Mouse (Mus musculus): ENCODE results near the gene Cdk5r2. TPM values are rescaled to one million over a fixed set of nuclear protein-coding genes. Genes with fewer than 3 reads are reported as not detected.
"Not testable (repeated sequence)": the region's sequence is repeated elsewhere in the genome, so short reads cannot be mapped to it uniquely, and the experiment has no call there.

Gene Cdk5r2
- polyA plus RNA-seq, 1 experiment from 2014 or later = 0.33 TPM

DNA sequence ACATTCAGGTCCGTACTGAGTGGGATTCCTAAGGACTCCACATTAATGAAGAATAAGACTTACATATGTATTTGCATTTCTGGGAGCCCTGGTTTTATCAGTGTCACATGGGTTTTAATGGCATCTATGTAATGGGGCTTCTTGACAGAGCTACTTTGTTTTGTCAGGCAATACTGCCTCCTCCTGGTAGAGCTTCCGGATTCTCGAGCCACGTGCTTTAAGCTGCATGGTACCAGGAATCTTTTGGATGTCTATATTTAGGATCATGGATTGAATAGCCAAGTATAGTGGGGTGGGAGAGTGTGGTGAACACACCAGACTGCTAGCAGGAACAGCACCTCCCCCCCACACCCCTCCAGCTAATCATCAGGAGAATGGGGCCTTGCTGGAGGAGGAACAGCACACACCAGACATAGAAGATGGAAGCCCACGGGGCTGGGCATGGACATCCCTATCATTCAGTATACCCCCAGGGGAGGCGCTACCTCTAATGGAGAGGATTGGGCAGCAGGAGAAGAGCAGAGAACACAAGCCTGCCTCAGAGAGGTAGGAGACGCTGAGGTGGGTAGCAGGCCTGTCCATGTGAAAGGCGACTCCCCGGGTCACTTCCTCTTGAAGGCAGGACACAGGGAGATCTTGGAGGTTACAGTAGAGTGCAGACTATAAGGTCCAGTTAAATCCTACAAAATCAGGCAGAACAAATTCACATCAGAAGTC lies 39.6 kb upstream of the Cdk5r2 start:
- peaks cover 3% of the 10 kb centered on the region; the same call in 1 of the 2 replicates for H3K4me1 ChIP-seq (ENCODE audit: control insufficient read depth, insufficient read depth, low read length)
- no peak for ATAC-seq (ENCODE audit: insufficient number of reproducible peaks, insufficient read depth, low FRiP score, low read depth)
- H3K9me3 ChIP-seq (ENCODE audit: control insufficient read depth, low read depth, low read length) = no peaks in the 10 kb centered on the region
- no peaks in the 10 kb centered on the region for H3K36me3 ChIP-seq (ENCODE audit: control insufficient read depth, insufficient read depth, low read length)
- no peaks in the 10 kb centered on the region for H3K27me3 ChIP-seq (ENCODE audit: control insufficient read depth, insufficient read depth, low read length)
- 71% methylated on average over 9 of the region's 9 CpGs for WGBS
- no peak overlapping the region for H3K4me2 ChIP-seq (replicated peaks; ENCODE audit: low read depth, low read length)
- H3K9ac ChIP-seq (replicated peaks; ENCODE audit: low read depth, low read length) = no peak overlapping the region
- H3K4me3 ChIP-seq (ENCODE audit: low read depth, low read length) = no peak overlapping the region
- H3K27ac ChIP-seq (ENCODE audit: low read length) = no peak overlapping the region

DNA sequence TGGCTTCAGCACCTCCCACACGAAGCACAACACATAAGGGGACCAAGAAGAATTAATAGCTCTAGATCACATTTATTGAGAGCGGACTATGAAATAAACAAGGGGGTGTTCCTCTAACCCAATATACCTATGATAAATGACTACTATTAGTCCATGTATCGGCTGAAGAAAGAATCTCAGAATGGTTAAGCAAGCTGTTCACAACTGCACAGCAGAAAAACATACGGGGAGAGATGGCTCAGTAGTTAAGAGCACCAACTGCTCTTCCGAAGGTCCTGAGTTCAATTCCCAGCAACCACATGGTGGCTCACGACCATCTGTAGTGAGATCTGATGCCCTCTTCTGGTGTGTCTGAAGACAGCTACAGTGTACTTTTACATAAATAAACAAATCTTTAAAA lies 38.8 kb upstream of the Cdk5r2 start:
- H3K9ac ChIP-seq (replicated peaks; ENCODE audit: low read depth, low read length); H3K4me2 ChIP-seq (replicated peaks; ENCODE audit: low read depth, low read length); H3K27ac ChIP-seq (ENCODE audit: low read length); H3K4me1 ChIP-seq (ENCODE audit: control insufficient read depth, insufficient read depth, low read length); H3K27me3 ChIP-seq (ENCODE audit: control insufficient read depth, insufficient read depth, low read length); H3K9me3 ChIP-seq (ENCODE audit: control insufficient read depth, low read depth, low read length); H3K4me3 ChIP-seq (ENCODE audit: low read depth, low read length); ATAC-seq (ENCODE audit: insufficient number of reproducible peaks, insufficient read depth, low FRiP score, low read depth); H3K36me3 ChIP-seq (ENCODE audit: control insufficient read depth, insufficient read depth, low read length): not testable (repeated sequence)
- 82% methylated on average over 6 of the region's 6 CpGs for WGBS

DNA sequence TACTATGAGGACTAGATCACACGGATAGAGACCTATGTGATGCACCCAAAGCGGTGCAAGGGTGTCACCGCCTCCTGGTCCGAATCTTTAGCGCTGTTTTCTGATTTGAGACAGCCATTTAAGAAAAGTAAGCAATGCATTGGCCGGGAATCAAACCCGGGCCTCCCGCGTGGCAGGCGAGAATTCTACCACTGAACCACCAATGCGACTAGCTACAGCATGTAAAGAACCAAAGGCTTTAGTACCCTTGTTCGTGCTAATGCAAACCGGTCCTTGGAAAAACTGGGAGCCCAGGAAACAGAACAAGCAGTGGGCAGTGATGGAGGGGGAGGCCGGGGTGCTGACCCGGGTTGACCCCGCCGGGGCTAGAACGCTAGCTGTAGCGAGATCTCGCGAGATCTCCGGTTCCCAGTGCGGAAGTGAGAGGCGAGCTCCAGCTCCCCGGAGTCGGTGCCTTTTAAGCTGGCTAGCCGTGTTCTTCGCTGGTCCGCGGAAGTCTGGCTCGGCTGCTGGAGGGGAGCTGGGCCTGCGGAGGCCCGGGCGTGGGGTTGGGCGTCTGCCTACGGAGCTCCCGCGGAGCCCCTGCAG lies 38.0 kb upstream of the Cdk5r2 start:
- peak overlapping the region; percentile 80 for H3K27ac ChIP-seq (ENCODE audit: low read length)
- peaks cover 3% of the 10 kb centered on the region; the same call in 1 of the 2 replicates for H3K4me1 ChIP-seq (ENCODE audit: control insufficient read depth, insufficient read depth, low read length)
- peak overlapping the region; percentile 49 for H3K4me3 ChIP-seq (ENCODE audit: low read depth, low read length)
- no peaks in the 10 kb centered on the region for H3K9me3 ChIP-seq (ENCODE audit: control insufficient read depth, low read depth, low read length)
- H3K4me2 ChIP-seq (replicated peaks; ENCODE audit: low read depth, low read length) = peak overlapping the region; percentile 53
- no peaks in the 10 kb centered on the region for H3K36me3 ChIP-seq (ENCODE audit: control insufficient read depth, insufficient read depth, low read length)
- H3K9ac ChIP-seq (replicated peaks; ENCODE audit: low read depth, low read length) = peak overlapping the region; percentile 62
- ATAC-seq (ENCODE audit: insufficient number of reproducible peaks, insufficient read depth, low FRiP score, low read depth) = peak; percentile 88
- no peaks in the 10 kb centered on the region for H3K27me3 ChIP-seq (ENCODE audit: control insufficient read depth, insufficient read depth, low read length)
- 6% methylated on average over 38 of the region's 38 CpGs for WGBS

DNA sequence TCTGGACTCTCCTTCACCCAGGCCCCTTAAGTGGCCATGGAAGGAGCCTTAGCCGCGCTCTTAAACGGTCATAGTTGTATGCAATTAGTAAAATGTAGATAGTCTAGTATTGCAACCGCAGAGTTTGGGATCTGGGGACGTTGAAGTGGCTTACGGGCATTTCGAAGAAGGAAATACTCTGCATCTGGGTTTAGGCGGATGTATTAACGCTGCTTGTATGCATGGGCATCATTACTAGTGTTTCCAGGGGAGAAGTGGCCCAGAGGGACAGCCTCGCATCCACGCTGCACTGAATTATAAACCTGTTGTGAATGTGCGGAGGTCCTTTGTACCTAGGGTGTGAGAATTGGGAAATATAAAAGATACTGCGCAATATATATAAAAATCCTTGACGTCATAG lies 37.5 kb upstream of the Cdk5r2 start:
- ATAC-seq (ENCODE audit: insufficient number of reproducible peaks, insufficient read depth, low FRiP score, low read depth) = no peak
- 15% methylated on average over 14 of the region's 14 CpGs for WGBS
- Histone ChIP-seq H3K9ac (replicated peaks; ENCODE audit: low read depth, low read length) (peak overlapping the region; percentile 62), H3K27ac (ENCODE audit: low read length) (peak overlapping the region; percentile 80), H3K4me1 (ENCODE audit: control insufficient read depth, insufficient read depth, low read length) (peaks cover 3% of the 10 kb centered on the region; the same call in 1 of the 2 replicates), H3K9me3 (ENCODE audit: control insufficient read depth, low read depth, low read length) (no peaks in the 10 kb centered on the region), H3K36me3 (ENCODE audit: control insufficient read depth, insufficient read depth, low read length) (no peaks in the 10 kb centered on the region), H3K4me3 (ENCODE audit: low read depth, low read length) (peak overlapping the region; percentile 49), H3K4me2 (replicated peaks; ENCODE audit: low read depth, low read length) (peak overlapping the region; percentile 53), H3K27me3 (ENCODE audit: control insufficient read depth, insufficient read depth, low read length) (no peaks in the 10 kb centered on the region)

DNA sequence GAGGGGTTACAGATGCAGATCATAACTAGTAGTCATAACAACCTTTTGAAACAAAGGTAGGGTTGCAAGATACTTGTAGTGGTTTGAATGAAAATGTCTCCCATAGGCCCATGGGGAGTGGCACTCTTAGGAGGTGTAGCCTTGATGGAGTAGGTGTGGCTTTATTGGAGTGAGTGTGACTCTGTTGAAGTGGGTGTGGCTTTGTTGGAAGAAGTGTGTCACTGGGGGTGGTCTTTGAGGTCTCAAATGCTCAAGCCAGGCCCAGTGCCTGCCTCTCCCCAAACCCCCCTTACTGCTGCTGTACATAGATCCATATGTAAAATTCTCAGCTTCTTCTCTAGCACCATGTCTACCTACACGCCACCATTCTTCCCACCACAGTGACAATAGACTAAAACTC lies 36.2 kb upstream of the Cdk5r2 start:
- no peaks in the 10 kb centered on the region for H3K27me3 ChIP-seq (ENCODE audit: control insufficient read depth, insufficient read depth, low read length)
- H3K4me1 ChIP-seq (ENCODE audit: control insufficient read depth, insufficient read depth, low read length) = peaks cover 3% of the 10 kb centered on the region; the same call in 1 of the 2 replicates
- H3K9me3 ChIP-seq (ENCODE audit: control insufficient read depth, low read depth, low read length) = no peaks in the 10 kb centered on the region
- H3K4me3 ChIP-seq (ENCODE audit: low read depth, low read length) = no peak overlapping the region
- H3K36me3 ChIP-seq (ENCODE audit: control insufficient read depth, insufficient read depth, low read length) = no peaks in the 10 kb centered on the region
- no peak for ATAC-seq (ENCODE audit: insufficient number of reproducible peaks, insufficient read depth, low FRiP score, low read depth)
- H3K9ac ChIP-seq (replicated peaks; ENCODE audit: low read depth, low read length) = no peak overlapping the region
- H3K27ac ChIP-seq (ENCODE audit: low read length) = no peak overlapping the region
- no peak overlapping the region for H3K4me2 ChIP-seq (replicated peaks; ENCODE audit: low read depth, low read length)
- WGBS = 96% methylated on average over 1 of the region's 1 CpGs

DNA sequence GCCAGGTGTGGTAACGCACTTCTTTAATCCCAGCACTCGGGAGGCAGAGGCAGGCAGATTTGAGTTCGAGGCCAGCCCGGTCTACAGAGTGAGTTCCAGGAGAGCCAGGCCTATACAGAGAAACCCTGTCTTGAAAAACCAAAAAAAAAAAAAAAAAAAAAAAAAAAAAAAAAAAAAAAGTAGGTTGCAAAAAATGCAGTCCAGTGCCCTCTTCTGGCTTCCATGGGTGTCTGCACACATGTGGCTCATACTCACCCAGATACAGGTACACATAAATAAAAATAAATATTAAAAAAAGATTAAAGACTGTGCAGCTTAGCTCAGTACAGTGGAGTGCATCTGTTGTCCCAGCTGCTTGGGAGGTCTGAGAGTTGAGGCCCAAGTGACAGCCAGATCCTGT lies 31.1 kb upstream of the Cdk5r2 start:
- WGBS = 93% methylated on average over 4 of the region's 4 CpGs
- not testable (repeated sequence) for H3K4me2 ChIP-seq (replicated peaks; ENCODE audit: low read depth, low read length); H3K36me3 ChIP-seq (ENCODE audit: control insufficient read depth, insufficient read depth, low read length); H3K4me3 ChIP-seq (ENCODE audit: low read depth, low read length); ATAC-seq (ENCODE audit: insufficient number of reproducible peaks, insufficient read depth, low FRiP score, low read depth); H3K27me3 ChIP-seq (ENCODE audit: control insufficient read depth, insufficient read depth, low read length); H3K4me1 ChIP-seq (ENCODE audit: control insufficient read depth, insufficient read depth, low read length); H3K9ac ChIP-seq (replicated peaks; ENCODE audit: low read depth, low read length); H3K27ac ChIP-seq (ENCODE audit: low read length); H3K9me3 ChIP-seq (ENCODE audit: control insufficient read depth, low read depth, low read length)

DNA sequence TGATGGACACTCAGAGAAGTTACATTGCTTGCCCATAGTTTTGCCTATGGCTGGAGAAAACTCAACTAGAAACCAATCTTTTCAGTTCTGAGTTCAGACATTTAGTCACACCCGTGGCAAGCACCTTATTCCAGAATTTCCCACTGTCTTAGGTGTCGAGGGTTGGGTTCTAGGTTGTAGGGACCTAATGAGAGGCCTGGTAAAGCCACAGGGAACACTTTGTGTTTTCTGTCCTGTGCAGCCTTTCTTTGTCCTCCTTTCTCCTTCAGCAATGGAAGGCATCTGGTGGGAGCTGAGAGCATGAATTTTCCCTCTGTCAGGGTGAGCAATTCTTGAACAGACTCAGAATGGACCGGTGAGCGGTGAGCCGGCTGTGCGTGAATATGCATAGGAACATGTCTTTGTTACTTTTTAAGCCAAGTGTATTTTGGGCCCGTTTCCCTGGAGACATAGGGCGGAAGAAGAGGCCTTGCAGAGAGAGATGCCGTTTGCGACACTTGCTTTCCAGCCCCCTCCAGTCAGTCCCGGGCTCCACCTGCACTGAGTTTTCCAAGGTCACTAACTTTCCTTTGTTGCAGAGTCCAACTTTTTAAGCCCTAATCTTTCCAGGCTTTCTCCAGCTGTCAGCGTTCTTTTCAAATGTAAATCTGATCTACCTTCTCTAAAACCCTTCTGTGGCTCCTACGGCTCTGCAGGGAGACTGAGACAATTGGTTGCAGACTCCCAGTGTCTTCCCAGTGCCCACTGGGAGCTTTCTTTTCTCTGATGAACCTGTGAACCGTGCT lies 30.0 kb upstream of the Cdk5r2 start:
- no peak for ATAC-seq (ENCODE audit: insufficient number of reproducible peaks, insufficient read depth, low FRiP score, low read depth)
- H3K9me3 ChIP-seq (ENCODE audit: control insufficient read depth, low read depth, low read length) = no peaks in the 10 kb centered on the region
- H3K27me3 ChIP-seq (ENCODE audit: control insufficient read depth, insufficient read depth, low read length) = no peaks in the 10 kb centered on the region
- no peak overlapping the region for H3K27ac ChIP-seq (ENCODE audit: low read length)
- no peaks in the 10 kb centered on the region for H3K4me1 ChIP-seq (ENCODE audit: control insufficient read depth, insufficient read depth, low read length)
- WGBS = 29% methylated on average over 14 of the region's 14 CpGs
- no peak overlapping the region for H3K4me2 ChIP-seq (replicated peaks; ENCODE audit: low read depth, low read length)
- no peak overlapping the region for H3K9ac ChIP-seq (replicated peaks; ENCODE audit: low read depth, low read length)
- no peak overlapping the region for H3K4me3 ChIP-seq (ENCODE audit: low read depth, low read length)
- H3K36me3 ChIP-seq (ENCODE audit: control insufficient read depth, insufficient read depth, low read length) = no peaks in the 10 kb centered on the region

DNA sequence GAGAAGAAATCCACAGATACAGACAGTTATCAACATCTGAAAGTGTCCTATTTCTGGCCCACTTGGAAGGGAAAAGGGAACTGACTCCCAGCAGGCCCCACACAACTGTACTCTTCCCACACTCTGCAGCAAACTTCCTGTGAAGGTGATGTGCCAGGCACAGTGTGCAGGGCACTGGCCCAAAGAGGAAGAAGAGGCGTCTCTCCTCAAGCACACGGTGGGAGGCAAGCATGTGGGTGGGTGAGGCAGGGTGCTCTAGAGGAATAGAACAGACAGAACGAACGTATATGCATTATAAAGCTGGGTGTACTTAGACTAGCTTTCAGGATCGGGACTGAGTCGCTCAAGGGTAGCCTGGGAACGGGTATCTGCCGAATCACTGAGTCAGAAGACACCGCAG lies 24.7 kb upstream of the Cdk5r2 start:
- no peak overlapping the region for H3K4me2 ChIP-seq (replicated peaks; ENCODE audit: low read depth, low read length)
- H3K9me3 ChIP-seq (ENCODE audit: control insufficient read depth, low read depth, low read length) = no peaks in the 10 kb centered on the region
- H3K27me3 ChIP-seq (ENCODE audit: control insufficient read depth, insufficient read depth, low read length) = no peaks in the 10 kb centered on the region
- no peaks in the 10 kb centered on the region for H3K36me3 ChIP-seq (ENCODE audit: control insufficient read depth, insufficient read depth, low read length)
- H3K4me3 ChIP-seq (ENCODE audit: low read depth, low read length) = no peak overlapping the region
- no peaks in the 10 kb centered on the region for H3K4me1 ChIP-seq (ENCODE audit: control insufficient read depth, insufficient read depth, low read length)
- no peak overlapping the region for H3K27ac ChIP-seq (ENCODE audit: low read length)
- no peak for ATAC-seq (ENCODE audit: insufficient number of reproducible peaks, insufficient read depth, low FRiP score, low read depth)
- H3K9ac ChIP-seq (replicated peaks; ENCODE audit: low read depth, low read length) = no peak overlapping the region
- WGBS = 75% methylated on average over 9 of the region's 9 CpGs

Measured in stomach, embryonic 14.5 days (tissue).